Mouse (Mus musculus) urinary bladder, postnatal 36 days (tissue): Measurements from ENCODE around the gene Ipo5.

Experiments used
- DNase-seq, 2 experiments: peaks; one replicate each; pipeline ENCODE4 v3.0.0; 2022; ENCODE audit warnings: low spot score in 2 of 2, mixed read lengths in 1 of 2

Gene Ipo5

GRCm38 (mm10) chr14:120910733-120911324, at the start of gene Ipo5:
Gene Ipo5 (plus strand): TSS chr14:120911224.
- DNase-seq, result peak; percentile 94 to 95

GRCm38 (mm10) chr14:120863205-120863604, 47.8 kb upstream of the Ipo5 start:
- no peak for DNase-seq

GRCm38 (mm10) chr14:120864896-120865295, 46.1 kb upstream of the Ipo5 start:
- DNase-seq, result no peak

GRCm38 (mm10) chr14:120866573-120866972, 44.5 kb upstream of the Ipo5 start:
- no peak for DNase-seq

- no peak for DNase-seq
Observed at GRCm38 (mm10) chr14:120867121-120867520, 43.9 kb upstream of the Ipo5 start.

GRCm38 (mm10) chr14:120868494-120868893, 42.5 kb upstream of the Ipo5 start:
- peak in 1 of 2 experiments; percentile 43 for DNase-seq

GRCm38 (mm10) chr14:120870736-120871135, 40.3 kb upstream of the Ipo5 start:
- DNase-seq, result no peak

- no peak for DNase-seq
Observed at GRCm38 (mm10) chr14:120874397-120874796, 36.6 kb upstream of the Ipo5 start.

- no peak for DNase-seq
Observed at GRCm38 (mm10) chr14:120875144-120875543, 35.9 kb upstream of the Ipo5 start.

- no peak for DNase-seq
Observed at GRCm38 (mm10) chr14:120875811-120876388, 35.1 kb upstream of the Ipo5 start.

- DNase-seq, result no peak
Observed at GRCm38 (mm10) chr14:120877147-120877546, 33.9 kb upstream of the Ipo5 start.

GRCm38 (mm10) chr14:120879026-120879425, 32.0 kb upstream of the Ipo5 start:
- no peak for DNase-seq

GRCm38 (mm10) chr14:120880601-120881000, 30.4 kb upstream of the Ipo5 start:
- no peak for DNase-seq

- no peak for DNase-seq
Observed at GRCm38 (mm10) chr14:120881054-120881453, 30.0 kb upstream of the Ipo5 start.

- DNase-seq, result no peak
Observed at GRCm38 (mm10) chr14:120888681-120889080, 22.3 kb upstream of the Ipo5 start.

GRCm38 (mm10) chr14:120892369-120892768, 18.7 kb upstream of the Ipo5 start:
- DNase-seq, result no peak

- no peak for DNase-seq
Observed at GRCm38 (mm10) chr14:120896613-120897012, 14.4 kb upstream of the Ipo5 start.

- DNase-seq, result no peak
Observed at GRCm38 (mm10) chr14:120898876-120899275, 12.1 kb upstream of the Ipo5 start.

GRCm38 (mm10) chr14:120909396-120909795, 1.6 kb upstream of the Ipo5 start:
- DNase-seq, result peak in 1 of 2 experiments; percentile 46

GRCm38 (mm10) chr14:120910320-120910719, 704 bp upstream of the Ipo5 start:
- peak in 1 of 2 experiments; percentile 14 for DNase-seq

- DNase-seq, result peak; percentile 11 to 17
Observed at GRCm38 (mm10) chr14:120911388-120911901, 421 bp downstream of the Ipo5 start.

- DNase-seq, result no peak
Observed at GRCm38 (mm10) chr14:120912090-120912710, 1.2 kb downstream of the Ipo5 start.

GRCm38 (mm10) chr14:120912916-120913315, 1.9 kb downstream of the Ipo5 start:
- no peak for DNase-seq
